Mouse (Mus musculus) urinary bladder, postnatal 4 days (tissue): ENCODE measurements around the gene Chml.

Experiments used
- DNase-seq, 2 experiments: peaks; one replicate each; pipeline ENCODE4 v3.0.0; 2021 to 2022; ENCODE audit warnings: low spot score in 2 of 2

Gene Chml

DNA sequence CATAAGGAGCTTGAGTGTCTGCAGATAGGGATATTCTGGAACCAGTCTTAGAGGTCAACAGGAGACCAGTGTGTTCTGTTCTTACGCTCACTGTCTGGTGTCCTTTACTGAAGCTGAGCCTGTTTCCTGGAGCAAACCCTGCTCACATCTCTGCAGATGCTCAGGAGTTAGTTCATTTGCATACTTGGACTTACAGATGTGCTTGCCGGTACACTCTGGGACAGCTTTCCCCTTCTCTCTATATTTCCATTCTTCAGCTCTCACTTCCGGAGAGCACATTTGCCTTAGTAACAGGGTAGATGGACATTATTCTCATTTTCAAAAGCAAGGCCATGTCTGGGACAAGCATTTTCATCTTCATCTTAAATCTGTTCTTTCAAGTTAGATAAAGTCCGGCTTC lies 44.1 kb downstream of the Chml start:
- DNase-seq, result no peak

DNA sequence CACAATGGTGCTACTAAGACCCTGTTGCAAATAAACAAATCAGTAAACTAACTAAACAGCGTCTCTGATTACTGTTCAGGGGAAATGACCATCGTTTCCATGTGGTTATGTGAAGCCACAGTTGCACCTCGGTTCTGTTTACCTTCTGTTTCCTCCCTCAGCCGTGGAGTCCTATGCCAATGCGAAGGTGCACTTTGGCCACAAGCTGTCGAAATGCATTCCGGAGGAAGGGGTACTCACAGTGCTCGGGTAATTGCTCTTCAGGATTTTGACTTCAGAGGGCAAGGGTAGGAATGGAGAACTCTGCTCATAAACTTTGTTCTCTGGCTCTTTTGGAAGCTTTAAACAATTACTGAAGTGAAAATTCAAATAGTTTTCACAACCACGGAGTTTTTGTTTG lies 45.7 kb downstream of the Chml start:
- no peak for DNase-seq

DNA sequence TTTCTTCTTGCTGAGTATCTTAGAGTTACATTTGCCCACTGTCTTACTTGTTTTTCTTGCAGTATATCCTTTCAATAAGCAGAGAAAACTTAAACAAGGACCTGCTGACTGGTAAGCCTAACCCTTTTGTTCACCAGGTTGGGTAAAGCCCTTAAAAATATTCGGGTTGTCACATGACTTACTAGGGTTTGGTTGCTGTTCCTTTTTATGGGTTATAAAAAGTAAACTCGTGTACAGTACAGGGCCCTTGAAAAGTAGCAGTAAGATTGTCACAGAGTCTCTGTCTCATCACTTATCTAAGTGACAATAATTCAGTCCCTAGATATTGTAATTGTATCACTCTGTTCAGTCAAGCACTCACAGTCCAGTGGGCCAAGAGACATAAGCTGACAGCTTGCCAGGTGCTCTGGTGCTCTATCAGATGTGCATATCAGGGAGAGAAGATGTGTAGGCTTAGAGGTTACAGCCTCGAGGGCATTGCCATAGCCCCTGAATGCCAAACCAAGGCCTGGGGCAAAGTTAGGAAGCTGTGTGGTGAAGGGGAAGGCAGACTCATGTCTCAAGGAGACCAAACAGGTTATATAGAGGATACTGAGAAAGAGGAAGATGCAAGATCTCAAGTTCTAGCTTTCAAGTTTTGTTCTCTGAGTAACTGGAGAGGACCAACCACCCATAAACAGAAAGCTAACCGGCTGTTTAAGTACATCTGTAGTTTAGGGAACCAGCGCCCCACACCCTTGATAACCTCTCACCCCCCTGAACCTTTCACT lies 49.0 kb downstream of the Chml start:
- DNase-seq, result no peak

DNA sequence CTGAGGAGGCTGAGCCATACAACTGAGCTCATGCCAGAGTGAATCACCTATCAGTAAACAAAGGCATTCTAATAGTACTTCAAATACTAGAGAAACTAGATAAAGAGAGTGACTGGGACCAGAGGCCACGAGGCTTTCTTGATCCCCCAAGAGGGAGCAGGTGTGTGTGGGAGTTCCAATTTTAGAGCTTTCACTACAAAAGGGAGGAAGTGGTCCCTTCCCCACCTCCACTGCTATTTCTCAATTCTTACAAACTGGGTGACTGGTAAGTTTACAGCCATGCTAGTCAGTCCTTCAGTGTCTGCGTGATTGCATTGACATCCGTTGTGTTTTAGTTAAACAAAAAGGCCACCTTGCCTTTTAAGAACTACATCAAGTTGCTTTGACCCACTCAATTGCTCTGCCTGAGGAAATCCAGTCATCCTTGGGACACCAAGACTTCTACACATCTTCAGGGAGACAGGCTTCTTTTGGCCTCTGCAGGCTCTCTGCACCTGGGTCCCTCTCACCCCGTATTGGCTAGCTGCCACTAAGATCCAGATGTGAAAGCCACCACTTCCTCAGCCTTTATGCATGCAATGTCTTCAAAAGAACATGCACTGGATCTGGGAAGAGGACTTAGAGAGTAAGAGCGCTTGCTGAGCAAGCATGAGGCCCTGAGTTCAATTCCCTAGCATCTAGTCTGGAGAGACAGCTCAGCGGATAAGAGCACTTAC lies 52.1 kb downstream of the Chml start:
- DNase-seq, result no peak

DNA sequence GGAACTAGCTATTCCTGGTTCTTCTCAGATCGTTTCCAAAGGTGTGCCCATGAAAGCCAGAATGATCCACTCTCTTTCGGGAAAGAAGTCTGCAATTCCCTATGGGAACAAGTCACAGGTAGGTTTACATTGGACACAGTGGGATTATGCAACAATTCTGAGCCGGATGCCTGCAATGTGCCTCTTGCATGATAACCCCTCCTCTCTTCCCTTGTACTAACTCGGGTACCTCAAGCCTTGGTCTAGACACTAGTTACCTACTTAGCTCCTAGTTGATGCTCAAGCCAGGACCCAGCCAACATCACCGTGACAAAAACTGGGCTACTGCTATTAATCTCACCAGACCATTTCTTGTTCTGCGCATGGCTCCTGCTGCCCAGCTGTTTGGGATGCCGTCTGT lies 53.6 kb downstream of the Chml start:
- DNase-seq, result no peak

DNA sequence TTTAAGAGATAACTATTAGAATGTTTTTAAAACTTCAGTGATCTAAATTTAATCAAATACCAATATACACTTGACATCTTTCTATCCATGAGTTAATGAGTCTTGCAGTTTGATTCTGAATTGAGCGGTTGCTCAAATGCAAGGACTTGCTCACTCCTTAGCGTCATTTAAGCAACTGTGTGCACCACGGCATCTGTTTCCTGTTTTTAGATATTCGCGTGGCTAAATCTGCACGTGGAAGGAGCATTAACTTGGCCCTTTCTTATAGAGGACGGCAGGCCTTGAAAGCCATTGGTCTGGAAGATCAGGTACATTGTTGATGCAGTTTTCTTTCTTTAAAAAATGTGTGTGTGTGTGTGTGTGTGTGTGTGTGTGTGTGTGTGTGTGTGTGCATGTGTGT lies 55.0 kb downstream of the Chml start:
- DNase-seq, result no peak

DNA sequence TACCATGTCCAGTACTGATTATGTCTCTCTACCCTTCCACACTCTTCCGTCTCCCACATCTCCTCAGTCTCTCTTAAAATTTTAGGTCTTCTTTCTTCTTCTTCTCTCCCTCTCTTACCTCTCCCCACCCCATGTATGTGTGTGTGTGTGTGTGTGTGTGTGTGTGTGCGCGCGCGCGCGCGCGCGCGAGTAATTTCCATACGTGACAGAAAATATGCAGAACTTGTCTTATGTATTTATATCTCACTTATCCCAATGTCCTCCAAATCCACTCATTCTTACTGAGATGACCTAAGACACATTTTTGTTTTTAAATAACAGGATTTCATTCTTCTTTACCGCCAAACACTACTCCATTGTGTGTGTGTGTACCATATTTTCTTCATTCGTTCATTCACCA lies 60.2 kb downstream of the Chml start:
- no peak for DNase-seq
